Mouse (Mus musculus): ENCODE data around the gene Pym1. TPM values are rescaled to one million over a fixed set of nuclear protein-coding genes. Genes with fewer than 3 reads are reported as not detected.
"Not testable (repeated sequence)": the region's sequence is repeated elsewhere in the genome, so short reads cannot be mapped to it uniquely, and the experiment has no call there.

Gene Pym1
- polyA plus RNA-seq (2015; fragmentation: Nextera tagmentation; extraction: Ambion mirVana): 22.1 and 22.7 TPM in 2 replicates

- Histone ChIP-seq H3K36me3 (peaks cover 9% of the 10 kb centered on the region), H3K4me2 (peak within 1 kb of the TSS; percentile 88), H3K27me3 (replicated peaks) (peaks cover 6% of the 10 kb centered on the region), H3K9me3 (no peaks in the 10 kb centered on the region), H3K4me3 (peak within 1 kb of the TSS; percentile 91), H3K27ac (replicated peaks) (peak within 1 kb of the TSS; percentile 96), H3K4me1 (peaks cover 40% of the 10 kb centered on the region), H3K9ac (peak within 1 kb of the TSS; percentile 89)
- peak; percentile 38; the same call in 1 of the 2 replicates for ATAC-seq (ENCODE audit: extremely low read depth, insufficient number of reproducible peaks, low FRiP score, low TSS enrichment)
- WGBS: under 1% methylated on average over 36 of the region's 36 CpGs
These were observed at the start of gene Pym1 for GRCm38 (mm10) chr10:128747646-128748251. Gene Pym1 (plus strand): TSS chr10:128747889.

GRCm38 (mm10) chr10:128699006-128699405 is 48.7 kb upstream of the Pym1 start:
- Histone ChIP-seq H3K27ac (replicated peaks) (peak overlapping the region; percentile 72), H3K9me3 (no peaks in the 10 kb centered on the region), H3K4me2 (0 out of 2 replicates have a peak overlapping the region, but pooled peaks have one; percentile 22), H3K27me3 (replicated peaks) (no peaks in the 10 kb centered on the region), H3K9ac (peak overlapping the region; percentile 55), H3K4me3 (no peak overlapping the region), H3K4me1 (peaks cover 56% of the 10 kb centered on the region), H3K36me3 (peaks cover 59% of the 10 kb centered on the region)
- 79% methylated on average over 5 of the region's 5 CpGs for WGBS
- no peak for ATAC-seq (ENCODE audit: extremely low read depth, insufficient number of reproducible peaks, low FRiP score, low TSS enrichment)

DNA sequence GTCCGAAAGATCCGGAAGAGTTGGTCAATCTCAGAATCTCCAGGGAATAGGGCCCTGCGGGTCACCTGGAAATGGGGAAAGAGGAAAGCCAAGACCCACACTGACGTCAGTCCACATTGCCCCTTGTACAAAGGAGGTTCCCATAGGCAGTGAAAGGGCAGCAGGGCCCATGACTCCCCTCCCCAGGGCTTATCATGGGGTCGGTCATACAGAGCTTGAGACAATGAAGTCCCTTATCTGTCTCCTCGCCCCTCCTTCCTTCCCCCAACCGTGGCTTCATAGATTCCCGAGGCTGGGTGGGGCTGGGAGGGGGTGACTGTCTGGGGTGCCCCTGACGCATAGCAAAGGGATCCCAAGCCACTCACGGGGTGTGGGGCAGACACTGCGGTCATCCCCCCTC is 48.1 kb upstream of the Pym1 start:
- Histone ChIP-seq H3K9me3 (no peaks in the 10 kb centered on the region), H3K4me1 (peaks cover 53% of the 10 kb centered on the region), H3K4me3 (no peak overlapping the region), H3K9ac (peak overlapping the region; percentile 55; the same call in 1 of the 2 replicates), H3K27ac (replicated peaks) (peak overlapping the region; percentile 72), H3K4me2 (peak overlapping the region; percentile 22), H3K27me3 (replicated peaks) (no peaks in the 10 kb centered on the region), H3K36me3 (peaks cover 59% of the 10 kb centered on the region)
- WGBS: 48% methylated on average over 11 of the region's 11 CpGs
- ATAC-seq (ENCODE audit: extremely low read depth, insufficient number of reproducible peaks, low FRiP score, low TSS enrichment): no peak

- Histone ChIP-seq H3K9me3 (no peaks in the 10 kb centered on the region), H3K4me3 (no peak overlapping the region), H3K9ac (no peak overlapping the region), H3K27me3 (replicated peaks) (no peaks in the 10 kb centered on the region), H3K4me2 (no peak overlapping the region), H3K27ac (replicated peaks) (no peak overlapping the region), H3K36me3 (peaks cover 59% of the 10 kb centered on the region), H3K4me1 (peaks cover 52% of the 10 kb centered on the region)
- no peak for ATAC-seq (ENCODE audit: extremely low read depth, insufficient number of reproducible peaks, low FRiP score, low TSS enrichment)
- 89% methylated on average over 5 of the region's 5 CpGs for WGBS
These were observed 47.0 kb upstream of the Pym1 start for GRCm38 (mm10) chr10:128700712-128701111.

DNA sequence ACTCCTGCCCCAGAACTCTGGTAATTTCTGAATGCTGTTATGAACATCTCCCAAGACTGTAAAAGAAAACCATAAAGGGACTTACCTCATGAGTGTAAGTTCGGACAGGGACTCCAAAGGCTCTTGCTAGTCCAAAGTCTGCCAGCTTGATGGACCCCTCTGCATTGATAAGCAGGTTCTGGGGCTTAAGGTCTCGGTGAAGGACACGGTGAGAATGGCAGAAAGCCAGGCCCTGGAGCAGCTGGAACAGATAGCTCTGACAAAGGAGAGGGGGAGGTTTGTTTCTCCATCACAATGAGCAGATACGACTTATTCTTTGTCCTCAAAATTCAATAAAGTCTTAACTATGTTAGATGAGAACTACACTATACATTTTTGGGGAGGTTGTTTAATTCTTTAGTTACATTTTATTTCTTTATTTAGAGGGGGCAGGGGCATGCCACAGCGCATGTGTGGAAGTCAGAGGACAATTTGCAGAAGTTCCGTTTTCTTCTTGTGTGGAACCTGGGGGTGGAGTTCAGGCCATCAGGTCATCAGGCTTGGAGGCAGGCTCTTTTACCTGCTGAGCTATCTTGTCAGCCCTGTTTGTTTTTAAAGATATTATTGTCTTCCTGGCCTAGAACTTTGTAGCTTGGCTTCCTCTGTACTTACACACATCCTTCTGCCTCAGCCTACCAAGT is 45.2 kb upstream of the Pym1 start:
- H3K27ac ChIP-seq (replicated peaks): 0 out of 2 replicates have a peak overlapping the region, but pooled peaks have one; percentile 21
- peak overlapping the region; percentile 65 for H3K9ac ChIP-seq
- H3K27me3 ChIP-seq (replicated peaks): no peaks in the 10 kb centered on the region
- no peak overlapping the region for H3K4me3 ChIP-seq
- peaks cover 57% of the 10 kb centered on the region for H3K36me3 ChIP-seq
- H3K9me3 ChIP-seq: no peaks in the 10 kb centered on the region
- H3K4me2 ChIP-seq: peak overlapping the region; percentile 74; the same call in 1 of the 2 replicates
- peaks cover 51% of the 10 kb centered on the region for H3K4me1 ChIP-seq
- ATAC-seq (ENCODE audit: extremely low read depth, insufficient number of reproducible peaks, low FRiP score, low TSS enrichment): no peak
- whole genome bisulfite sequencing: 50% methylated on average over 6 of the region's 6 CpGs

GRCm38 (mm10) chr10:128703895-128704294 is 43.8 kb upstream of the Pym1 start, which contains the start of gene Pmel:
Gene Pmel (plus strand): TSS chr10:128704195.
- peak within 1 kb of the TSS; percentile 91 for H3K9ac ChIP-seq
- H3K27ac ChIP-seq (replicated peaks): peak within 1 kb of the TSS; percentile 98
- ATAC-seq (ENCODE audit: extremely low read depth, insufficient number of reproducible peaks, low FRiP score, low TSS enrichment): no peak
- H3K4me2 ChIP-seq: peak within 1 kb of the TSS; percentile 74
- no peaks in the 10 kb centered on the region for H3K27me3 ChIP-seq (replicated peaks)
- H3K4me3 ChIP-seq: peak within 1 kb of the TSS; percentile 93
- H3K36me3 ChIP-seq: peaks cover 46% of the 10 kb centered on the region
- no peaks in the 10 kb centered on the region for H3K9me3 ChIP-seq
- 21% methylated on average over 4 of the region's 4 CpGs for WGBS
- H3K4me1 ChIP-seq: peaks cover 45% of the 10 kb centered on the region

DNA sequence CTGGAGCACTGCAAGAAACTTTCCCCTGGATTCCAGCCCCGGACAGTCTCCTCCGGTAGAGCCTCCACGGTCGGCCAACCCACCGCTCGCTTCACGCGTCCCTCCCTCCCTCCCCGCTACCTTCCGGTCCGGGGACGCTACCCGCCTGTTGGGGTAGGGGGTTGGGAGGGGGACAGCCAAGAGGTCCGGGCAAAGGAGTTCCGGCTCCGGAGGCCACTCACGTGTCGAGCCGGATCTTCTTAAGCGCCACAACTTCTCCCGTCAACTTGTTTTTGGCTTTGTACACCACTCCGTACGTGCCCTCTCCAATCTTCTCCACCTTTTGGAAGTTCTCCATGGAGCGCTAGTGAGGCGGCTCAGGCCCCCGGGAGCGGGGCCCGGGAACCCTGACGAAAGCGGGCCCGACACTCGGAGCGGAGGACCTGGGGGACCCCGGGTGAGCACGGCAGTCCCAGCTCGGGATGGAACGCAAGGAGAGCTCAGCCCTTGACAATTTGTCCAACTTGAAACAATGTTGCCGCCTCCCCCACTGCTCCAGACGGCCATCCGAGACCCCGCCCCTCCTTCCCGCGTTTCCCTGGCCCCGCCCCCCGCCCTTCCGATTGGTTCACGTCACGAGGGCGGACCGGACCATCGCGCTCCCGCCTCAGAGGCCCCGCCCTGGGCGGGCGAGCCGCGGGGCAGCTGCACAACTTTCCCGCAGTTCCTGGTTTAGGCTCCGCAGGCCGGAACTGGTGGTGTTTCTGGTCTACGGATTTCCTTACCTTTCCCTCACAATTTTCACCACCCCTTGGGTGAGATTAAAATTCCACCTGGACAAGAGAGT is 43.0 kb upstream of the Pym1 start, which contains the start of gene Cdk2:
Gene Cdk2 (minus strand): TSS at position 541 of the 826 bp plus-strand sequence.
- WGBS: under 1% methylated on average over 61 of the region's 62 CpGs
- Histone ChIP-seq H3K27ac (replicated peaks) (peak within 1 kb of the TSS; percentile 98), H3K9ac (peak within 1 kb of the TSS; percentile 91), H3K4me1 (peaks cover 37% of the 10 kb centered on the region), H3K36me3 (peaks cover 38% of the 10 kb centered on the region), H3K4me2 (peak within 1 kb of the TSS; percentile 74), H3K27me3 (replicated peaks) (no peaks in the 10 kb centered on the region), H3K4me3 (peak within 1 kb of the TSS; percentile 93), H3K9me3 (no peaks in the 10 kb centered on the region)
- ATAC-seq (ENCODE audit: extremely low read depth, insufficient number of reproducible peaks, low FRiP score, low TSS enrichment): peak; percentile 91

DNA sequence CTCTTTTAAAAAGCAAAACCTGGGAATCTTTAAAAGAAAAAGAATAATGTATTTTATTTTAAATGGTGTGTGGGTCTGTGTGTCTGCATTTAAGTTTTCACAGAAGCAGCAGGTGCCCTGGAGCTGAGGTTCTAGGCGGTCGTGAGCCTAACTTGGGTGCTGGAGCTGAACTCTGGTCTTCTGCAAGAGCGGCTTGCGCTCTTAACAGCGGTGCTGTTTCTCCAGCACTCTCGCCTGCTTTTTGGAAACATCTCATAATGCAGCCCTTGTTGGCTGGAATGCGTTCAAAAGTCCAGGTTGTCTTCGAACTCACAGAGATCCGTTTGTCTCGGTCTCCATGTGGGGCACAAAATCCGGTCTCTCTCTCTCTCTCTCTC is 42.4 kb upstream of the Pym1 start:
- Histone ChIP-seq H3K27ac (replicated peaks) (peak overlapping the region; percentile 73), H3K9ac (peak overlapping the region; percentile 81), H3K9me3 (no peaks in the 10 kb centered on the region), H3K4me1 (peaks cover 31% of the 10 kb centered on the region), H3K4me2 (peak overlapping the region; percentile 74), H3K27me3 (replicated peaks) (no peaks in the 10 kb centered on the region), H3K4me3 (peak overlapping the region; percentile 93), H3K36me3 (peaks cover 32% of the 10 kb centered on the region)
- no peak for ATAC-seq (ENCODE audit: extremely low read depth, insufficient number of reproducible peaks, low FRiP score, low TSS enrichment)
- WGBS: 11% methylated on average over 11 of the region's 11 CpGs

DNA sequence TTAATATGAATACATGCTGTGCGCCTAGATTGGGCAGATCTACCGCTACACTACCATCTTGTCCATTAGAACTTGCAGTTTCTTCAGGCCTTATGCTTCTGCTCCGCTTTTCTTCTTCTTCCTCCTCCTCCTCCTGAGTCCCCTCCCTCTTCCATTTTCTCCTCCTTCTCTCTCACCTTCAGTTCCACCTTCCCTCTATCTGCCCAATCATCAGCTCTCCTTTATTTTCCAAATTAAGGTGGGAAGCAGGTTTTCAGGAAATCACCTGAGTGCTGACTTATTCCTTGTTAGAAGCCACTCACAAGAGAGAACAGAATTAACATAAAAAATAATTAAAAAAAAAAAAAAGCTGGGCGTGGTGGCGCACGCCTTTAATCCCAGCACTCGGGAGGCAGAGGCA is 36.4 kb upstream of the Pym1 start:
- H3K9me3 ChIP-seq; H3K4me1 ChIP-seq; H3K4me2 ChIP-seq; ATAC-seq (ENCODE audit: extremely low read depth, insufficient number of reproducible peaks, low FRiP score, low TSS enrichment); H3K9ac ChIP-seq; H3K27ac ChIP-seq (replicated peaks); H3K27me3 ChIP-seq (replicated peaks); H3K4me3 ChIP-seq; H3K36me3 ChIP-seq: not testable (repeated sequence)
- 90% methylated on average over 7 of the region's 7 CpGs for WGBS

- ATAC-seq (ENCODE audit: extremely low read depth, insufficient number of reproducible peaks, low FRiP score, low TSS enrichment): no peak
- Histone ChIP-seq H3K36me3 (no peaks in the 10 kb centered on the region), H3K27me3 (replicated peaks) (no peaks in the 10 kb centered on the region), H3K4me3 (no peak overlapping the region), H3K27ac (replicated peaks) (no peak overlapping the region), H3K4me1 (no peaks in the 10 kb centered on the region), H3K9me3 (no peaks in the 10 kb centered on the region), H3K9ac (no peak overlapping the region), H3K4me2 (no peak overlapping the region)
- WGBS: 79% methylated on average over 19 of the region's 19 CpGs
These were observed 31.8 kb upstream of the Pym1 start for GRCm38 (mm10) chr10:128715559-128716537.

Data from heart, embryonic 13.5 days (tissue).